In the genomic region with DNA sequence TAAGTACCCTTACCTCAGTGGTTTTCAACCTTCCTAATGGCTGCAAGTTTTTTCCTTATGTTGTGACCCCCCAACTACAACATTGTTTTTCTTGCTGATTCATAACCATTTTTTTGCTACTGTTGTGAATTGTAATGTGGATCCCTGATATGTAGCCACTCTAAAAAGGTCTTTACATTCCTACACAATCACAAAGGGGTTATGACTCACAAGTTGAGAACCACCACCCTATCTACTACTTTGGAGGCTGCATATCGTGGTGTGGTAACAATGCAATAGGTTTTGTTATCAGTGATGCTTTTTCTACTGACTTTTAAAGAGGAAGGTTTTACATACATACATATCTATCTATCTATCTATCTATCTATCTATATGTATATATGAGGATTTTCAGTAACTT, we compare ENCODE assay signal across 16 mouse cellular contexts.
"Had no signal": no experiment of that assay in that cellular context is flagged by ENCODE, and none has a peak within 500 bp of the region (broad histone marks: within the 10 kb centered on the region; RNA-seq: fewer than 3 reads in every experiment).

No protein-coding gene starts in this region.

- H3K4me3 ChIP-seq: neural tube, embryonic 13.5 days; neural tube, embryonic 15.5 days; stomach, embryonic 15.5 days had no signal

- H3K9ac ChIP-seq: neural tube, embryonic 13.5 days; neural tube, embryonic 15.5 days; stomach, embryonic 15.5 days had no signal

- DNase-seq: retina, postnatal 1 day; right cerebral cortex, adult 18-20 months; right cerebral cortex, postnatal 14 days; right cerebral cortex, postnatal 25 days; right cerebral cortex, postnatal 4 days; spleen, adult 18-20 months; thymus, adult 18-20 months; thymus, adult 2 months; thymus, postnatal 14 days; thymus, postnatal 25 days; thymus, postnatal 36 days; thymus, postnatal 4 days had no signal

- H3K4me1 ChIP-seq: neural tube, embryonic 13.5 days; neural tube, embryonic 15.5 days; stomach, embryonic 15.5 days had no signal

- H3K27me3 ChIP-seq: neural tube, embryonic 13.5 days; neural tube, embryonic 15.5 days; stomach, embryonic 15.5 days had no signal

- H3K27ac ChIP-seq: neural tube, embryonic 13.5 days; neural tube, embryonic 15.5 days; stomach, embryonic 15.5 days; stomach, postnatal 0 days had no signal

- H3K36me3 ChIP-seq: stomach, embryonic 15.5 days had no signal

- H3K9me3 ChIP-seq: neural tube, embryonic 13.5 days; neural tube, embryonic 15.5 days; stomach, embryonic 15.5 days had no signal

- H3K4me2 ChIP-seq: neural tube, embryonic 13.5 days; neural tube, embryonic 15.5 days; stomach, embryonic 15.5 days had no signal
